In the genomic region with DNA sequence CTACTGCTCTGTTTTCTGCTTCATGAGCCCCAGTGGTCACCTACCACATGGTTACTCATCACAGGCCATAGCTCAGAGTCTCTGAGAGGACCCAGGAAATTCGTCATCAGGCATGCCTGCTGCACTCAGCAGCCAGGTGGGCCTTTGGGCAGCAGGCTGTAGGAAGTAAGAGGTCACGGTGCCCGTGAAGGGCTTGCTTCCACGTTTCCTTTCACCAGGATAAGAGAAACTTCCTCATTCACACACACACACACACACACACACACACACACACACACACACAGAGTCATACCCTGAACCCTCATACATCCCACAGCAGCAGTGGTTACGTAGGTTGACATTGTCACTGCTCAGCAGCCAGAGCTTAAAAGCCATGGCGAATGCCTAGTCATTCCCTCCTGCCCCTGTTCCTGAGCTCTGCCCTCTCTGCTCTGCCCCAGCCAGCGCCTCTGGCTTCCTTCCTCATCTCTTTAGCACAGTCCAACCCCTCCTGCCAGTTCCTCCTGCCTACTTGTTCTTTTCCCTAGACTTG, we compare ENCODE assay signal across 10 mouse cellular contexts. TPM values are rescaled to one million over a fixed set of nuclear protein-coding genes. Genes with fewer than 3 reads are reported as not detected.
DNase-seq lines count a peak whose midpoint lies in the region; ATAC-seq and TF ChIP-seq lines count a peak whose summit lies in the region.
"Had no signal": no experiment of that assay in that cellular context is flagged by ENCODE, and none has a peak within 500 bp of the region (broad histone marks: within the 10 kb centered on the region; RNA-seq: fewer than 3 reads in every experiment).

No protein-coding gene starts in this region.

- H3K9ac ChIP-seq in MEL (ENCODE audit: control insufficient read depth, low read depth, low read length, poor library complexity, severe bottlenecking), result peak overlapping the region; percentile 7
- no peak overlapping the region for H3K9ac ChIP-seq in forebrain, embryonic 13.5 days
- H3K9ac ChIP-seq: embryonic facial prominence, embryonic 12.5 days had no signal

- no peak overlapping the region for H3K4me3 ChIP-seq in MEL (ENCODE audit: control insufficient read depth in 1 of 2, insufficient read depth in 1 of 2, low read depth in 2 of 2, low read length in 2 of 2)
- no peak overlapping the region for H3K4me3 ChIP-seq in cortical plate, adult 2 months (ENCODE audit: insufficient read depth, low read length)
- no peak overlapping the region for H3K4me3 ChIP-seq in embryonic facial prominence, embryonic 10.5 days
- H3K4me3 ChIP-seq in midbrain, embryonic 10.5 days, result no peak overlapping the region
- no peak overlapping the region for H3K4me3 ChIP-seq in forebrain, embryonic 13.5 days
- H3K4me3 ChIP-seq: embryonic facial prominence, embryonic 12.5 days had no signal

- H3K4me1 ChIP-seq in MEL (ENCODE audit: control insufficient read depth in 1 of 2, insufficient read depth in 2 of 2, low read length in 2 of 2), result peaks cover 5 to 14% of the 10 kb centered on the region in 2 experiments
- peaks cover 17% of the 10 kb centered on the region for H3K4me1 ChIP-seq in cortical plate, adult 2 months (ENCODE audit: control insufficient read depth, insufficient read depth, low read length)
- no peaks in the 10 kb centered on the region for H3K4me1 ChIP-seq in embryonic facial prominence, embryonic 10.5 days
- no peaks in the 10 kb centered on the region for H3K4me1 ChIP-seq in midbrain, embryonic 10.5 days
- H3K4me1 ChIP-seq in forebrain, embryonic 13.5 days, result no peaks in the 10 kb centered on the region
- H3K4me1 ChIP-seq: embryonic facial prominence, embryonic 12.5 days had no signal

- H3K9me3 ChIP-seq in MEL (replicated peaks; ENCODE audit: insufficient read depth, low read length), result no peaks in the 10 kb centered on the region
- no peaks in the 10 kb centered on the region for H3K9me3 ChIP-seq in embryonic facial prominence, embryonic 10.5 days
- no peaks in the 10 kb centered on the region for H3K9me3 ChIP-seq in midbrain, embryonic 10.5 days (replicated peaks)
- H3K9me3 ChIP-seq in forebrain, embryonic 13.5 days (replicated peaks), result no peaks in the 10 kb centered on the region
- H3K9me3 ChIP-seq: embryonic facial prominence, embryonic 12.5 days had no signal

- ATAC-seq in megakaryocyte, adult 5-6 weeks (ENCODE audit: poor library complexity, severe bottlenecking), result peak; percentile 86
- ATAC-seq in forebrain, embryonic 13.5 days, result no peak
- ATAC-seq: hindbrain, postnatal 0 days had no signal

- H3K27me3 ChIP-seq in MEL (ENCODE audit: control insufficient read depth in 1 of 2, insufficient read depth in 2 of 2, low read length in 2 of 2), result no peaks in the 10 kb centered on the region
- H3K27me3 ChIP-seq in embryonic facial prominence, embryonic 10.5 days (replicated peaks; ENCODE audit: low read depth, poor library complexity, severe bottlenecking), result no peaks in the 10 kb centered on the region
- H3K27me3 ChIP-seq in midbrain, embryonic 10.5 days (ENCODE audit: low read depth, poor library complexity, severe bottlenecking), result peaks cover 25% of the 10 kb centered on the region
- no peaks in the 10 kb centered on the region for H3K27me3 ChIP-seq in forebrain, embryonic 13.5 days
- H3K27me3 ChIP-seq: embryonic facial prominence, embryonic 12.5 days had no signal

- TF ChIP-seq POLR2A in MEL (IDR thresholded peaks at IDR 0.05; ENCODE audit: control insufficient read depth in 1 of 2, insufficient read depth in 1 of 2, low read depth in 1 of 2, low read length in 2 of 2, poor library complexity in 1 of 2), result no peak
- TF ChIP-seq POLR2A in cortical plate, adult 2 months (IDR thresholded peaks at IDR 0.05; ENCODE audit: extremely low read depth, insufficient read depth, low read length), result no peak

- H3K4me2 ChIP-seq in forebrain, embryonic 13.5 days, result no peak overlapping the region
- H3K4me2 ChIP-seq: embryonic facial prominence, embryonic 12.5 days had no signal

- TF ChIP-seq RAD21 in MEL (IDR thresholded peaks at IDR 0.05; ENCODE audit: low read depth, low read length), result no peak

- TF ChIP-seq EP300 in MEL (IDR thresholded peaks at IDR 0.05; ENCODE audit: low read depth in 1 of 2, low read length in 2 of 2), result no peak

- peak overlapping the region; percentile 5; the same call in 1 of the 2 replicates for H3K27ac ChIP-seq in MEL (ENCODE audit: control insufficient read depth, low read depth, low read length)
- H3K27ac ChIP-seq in cortical plate, adult 2 months (ENCODE audit: insufficient read depth, low read length), result peak overlapping the region; percentile 33
- no peak overlapping the region for H3K27ac ChIP-seq in embryonic facial prominence, embryonic 10.5 days (replicated peaks)
- no peak overlapping the region for H3K27ac ChIP-seq in midbrain, embryonic 10.5 days (replicated peaks)
- H3K27ac ChIP-seq in forebrain, embryonic 13.5 days, result no peak overlapping the region
- H3K27ac ChIP-seq: embryonic facial prominence, embryonic 12.5 days; hindbrain, postnatal 0 days had no signal

- DNase-seq in kidney, postnatal 10 days, result peak; percentile 38
- DNase-seq in kidney, adult 9 months, result no peak
- peak; percentile 72 for DNase-seq in MEL (ENCODE audit: low read depth, low spot score)
- no peak for DNase-seq in embryonic facial prominence, embryonic 10.5 days (ENCODE audit: low spot score)
- DNase-seq in midbrain, embryonic 10.5 days (ENCODE audit: low spot score), result no peak

- peaks cover 0 to 4% of the 10 kb centered on the region in 2 experiments; a peak in 2 of 4 replicates for H3K36me3 ChIP-seq in MEL (ENCODE audit: control insufficient read depth in 1 of 2, insufficient read depth in 2 of 2, low read length in 2 of 2)
- no peaks in the 10 kb centered on the region for H3K36me3 ChIP-seq in embryonic facial prominence, embryonic 10.5 days (replicated peaks)
- H3K36me3 ChIP-seq in midbrain, embryonic 10.5 days, result no peaks in the 10 kb centered on the region
- no peaks in the 10 kb centered on the region for H3K36me3 ChIP-seq in forebrain, embryonic 13.5 days (ENCODE audit: poor library complexity, severe bottlenecking)
- H3K36me3 ChIP-seq: embryonic facial prominence, embryonic 12.5 days had no signal

- no peaks in the 10 kb centered on the region for H3K79me2 ChIP-seq in MEL (ENCODE audit: control insufficient read depth, insufficient read depth, low read length, poor library complexity)

- 81% methylated on average over 7 of the region's 7 CpGs for WGBS in embryonic facial prominence, embryonic 10.5 days
- WGBS in midbrain, embryonic 10.5 days, result 79% methylated on average over 7 of the region's 7 CpGs
- 77% methylated on average over 7 of the region's 7 CpGs for WGBS in forebrain, embryonic 13.5 days

- no peak for TF ChIP-seq CTCF in MEL (IDR thresholded peaks at IDR 0.05 in 2 of 3, conservative IDR thresholded peaks at IDR 0.05 in 1 of 3; ENCODE audit: control insufficient read depth in 1 of 3, insufficient read depth in 1 of 3, low read depth in 2 of 3, low read length in 3 of 3, poor library complexity in 1 of 3, severe bottlenecking in 1 of 3)
- no peak for TF ChIP-seq CTCF in cortical plate, adult 2 months (IDR thresholded peaks at IDR 0.05; ENCODE audit: extremely low read depth, insufficient read depth, low read length)

TF ChIP-seq in MEL, 35 proteins besides CTCF, POLR2A, EP300 and RAD21:
- no peak for TF ChIP-seq BHLHE40 (IDR thresholded peaks at IDR 0.05; ENCODE audit: borderline replicate concordance, low read depth, low read length)
- TF ChIP-seq CHD2 (IDR thresholded peaks at IDR 0.05; ENCODE audit: low read length), result no peak
- 0 out of 2 replicates have a peak, but pooled peaks have one; percentile 14 for TF ChIP-seq ETS1 (IDR thresholded peaks at IDR 0.05; ENCODE audit: low read depth, low read length)
- no peak for TF ChIP-seq ZMIZ1 (IDR thresholded peaks at IDR 0.05; ENCODE audit: low read depth, low read length)
- no peak for TF ChIP-seq TAL1 (IDR thresholded peaks at IDR 0.05; ENCODE audit: low read length)
- TF ChIP-seq MAX (IDR thresholded peaks at IDR 0.05; ENCODE audit: low read length), result no peak
- TF ChIP-seq ELF1 (IDR thresholded peaks at IDR 0.05; ENCODE audit: low read depth, low read length), result no peak; the same call in 1 of the 2 replicates
- TF ChIP-seq NRF1 (IDR thresholded peaks at IDR 0.05; ENCODE audit: insufficient read depth, low read depth, low read length, poor library complexity, severe bottlenecking), result no peak
- TF ChIP-seq ZKSCAN1 (IDR thresholded peaks at IDR 0.05; ENCODE audit: low read depth, low read length), result no peak
- no peak for TF ChIP-seq POLR2AphosphoS2 (IDR thresholded peaks at IDR 0.05; ENCODE audit: low read length)
- no peak for TF ChIP-seq E2F4 (IDR thresholded peaks at IDR 0.05; ENCODE audit: borderline replicate concordance, low read depth, low read length)
- 0 out of 2 replicates have a peak, but pooled peaks have one; percentile 10 for TF ChIP-seq GATA1 (IDR thresholded peaks at IDR 0.05; ENCODE audit: low read depth, low read length)
- TF ChIP-seq MXI1 (IDR thresholded peaks at IDR 0.05; ENCODE audit: low read depth, low read length), result 0 out of 2 replicates have a peak, but pooled peaks have one; percentile 21
- no peak for TF ChIP-seq MEF2A (IDR thresholded peaks at IDR 0.05; ENCODE audit: extremely low read depth, insufficient replicate concordance, low read depth, low read length, poor library complexity, severe bottlenecking)
- no peak for TF ChIP-seq MAFK (IDR thresholded peaks at IDR 0.05; ENCODE audit: borderline replicate concordance, low read depth, low read length)
- TF ChIP-seq ZNF384 (IDR thresholded peaks at IDR 0.05; ENCODE audit: low read depth, low read length), result no peak
- TF ChIP-seq TCF12 (IDR thresholded peaks at IDR 0.05; ENCODE audit: low read depth, low read length), result no peak
- no peak for TF ChIP-seq USF1 (IDR thresholded peaks at IDR 0.05; ENCODE audit: low read depth, low read length)
- no peak for TF ChIP-seq GABPA (IDR thresholded peaks at IDR 0.05; ENCODE audit: low read depth, low read length)
- no peak for TF ChIP-seq ZC3H11A (IDR thresholded peaks at IDR 0.05; ENCODE audit: low read depth, low read length)
- no peak for TF ChIP-seq POLR2AphosphoS5 (IDR thresholded peaks at IDR 0.05; ENCODE audit: borderline replicate concordance, low read depth, low read length)

RNA-seq across cellular contexts. Expression of gene Ankrd33b, which starts 17.6 kb away (rescaled TPM):
- total RNA-seq in MEL (2012; rRNA removed), result 12.0 and 16.1 TPM in 2 replicates
- polyA plus RNA-seq in MEL (2012; ENCODE audit: insufficient read depth in 1 of 2, insufficient read length in 2 of 2, low read depth in 1 of 2, low replicate concordance in 2 of 2, missing spikeins in 1 of 2), result 10 to 100 TPM in 1 of 2 experiments, not detected in 1; 11.1 TPM
- 33.9 and 34.5 TPM in 2 replicates for polyA plus RNA-seq in cortical plate, adult 2 months (2012; rRNA removed)
- total RNA-seq in megakaryocyte, adult 5-6 weeks (2015), result 4.8 and 5.1 TPM in 2 replicates
- 5.8 and 9.1 TPM in 2 replicates for total RNA-seq in megakaryocyte, adult 5-6 weeks (2017)
- polyA plus RNA-seq in embryonic facial prominence, embryonic 10.5 days (2016; fragmentation: Nextera tagmentation; extraction: Ambion mirVana), result 0.29 and 0.67 TPM in 2 replicates
- polyA plus RNA-seq in midbrain, embryonic 10.5 days (2016; fragmentation: Nextera tagmentation; extraction: Ambion mirVana), result 0.56 and 0.77 TPM in 2 replicates
- 0.34 and 0.42 TPM in 2 replicates for polyA plus RNA-seq in forebrain, embryonic 13.5 days (2015; fragmentation: Nextera tagmentation; extraction: Ambion mirVana)

Comparison
In these comparisons a context has a peak if more than half of its experiments do, and no peak if none do; other contexts are left out.
1. DNase-seq: peak in kidney, postnatal 10 days (single experiment) and MEL (single experiment); none in kidney, adult 9 months (single experiment), embryonic facial prominence, embryonic 10.5 days (single experiment) and midbrain, embryonic 10.5 days (single experiment).
2. H3K27ac ChIP-seq: peak in MEL (single experiment) and cortical plate, adult 2 months (single experiment); none in embryonic facial prominence, embryonic 10.5 days (single experiment), midbrain, embryonic 10.5 days (single experiment) and forebrain, embryonic 13.5 days (single experiment).